Mouse (Mus musculus) embryonic facial prominence, embryonic 12.5 days (tissue): ENCODE results near the gene Gm45140. TPM values are rescaled to one million over a fixed set of nuclear protein-coding genes. Genes with fewer than 3 reads are reported as not detected.
A peak's percentile ranks its signal among the peaks of the same experiment; 100 is the strongest.

ENCODE experiments used
- ATAC-seq: fragments of 200-750 bp; cut with Nextera tagmentation; 2 replicates; pipeline ENCODE4 v1.8.0; 2017; ENCODE audit not compliant: insufficient number of reproducible peaks, insufficient read depth, low FRiP score, low TSS enrichment
- H3K27ac ChIP-seq: fragments of 300-500 bp; sonication (generic); 2 replicates; pipeline ENCODE4 v1.5.1; 2016; ENCODE audit warnings: mild to moderate bottlenecking
- H3K27me3 ChIP-seq: fragments of 300-500 bp; sonication (generic); 2 replicates; pipeline ENCODE4 v1.6.1; 2016; ENCODE audit warnings: mild to moderate bottlenecking, moderate library complexity
- H3K36me3 ChIP-seq: fragments of 300-500 bp; sonication (generic); 2 replicates; pipeline ENCODE4 v1.6.1; 2016; ENCODE audit warnings: mild to moderate bottlenecking
- H3K4me1 ChIP-seq: fragments of 300-500 bp; sonication (generic); 2 replicates; pipeline ENCODE4 v1.6.1; 2016
- H3K4me2 ChIP-seq: fragments of 300-500 bp; sonication (generic); replicated peaks from 2 replicates; pipeline ENCODE4 v1.6.1; 2016; ENCODE audit warnings: mild to moderate bottlenecking, moderate library complexity
- H3K4me3 ChIP-seq: fragments of 300-500 bp; sonication (generic); 2 replicates; pipeline ENCODE4 v1.5.1; 2016; ENCODE audit warnings: mild to moderate bottlenecking
- H3K9ac ChIP-seq: fragments of 300-500 bp; sonication (generic); 2 replicates; pipeline ENCODE4 v1.6.1; 2016; ENCODE audit warnings: mild to moderate bottlenecking, moderate library complexity
- H3K9me3 ChIP-seq: fragments of 300-500 bp; sonication (generic); 2 replicates; pipeline ENCODE4 v1.6.1; 2016; ENCODE audit warnings: mild to moderate bottlenecking, moderate library complexity
- WGBS: fragments of 180-500 bp; shearing (Covaris S2); methylation state at CpG from one replicate; pipeline ENCODE4 v1.1.7; 2016; 5-methylcytosine and 5-hydroxymethylcytosine counted together
- polyA plus RNA-seq: library from polyadenylated mRNA; unstranded; fragments of >200 nt; fragmentation: Nextera tagmentation; extraction: Ambion mirVana; gene quantifications from 2 replicates; pipeline ENCODE4 v1.2.1, GENCODE M21; 2016

The Gm45140 gene
- polyA plus RNA-seq, 1 experiment from 2014 or later = 4.2 TPM

GRCm38 (mm10) chr6:87809144-87809543, 26.5 kb downstream of the Gm45140 start:
- WGBS = 91% methylated on average over 2 of the region's 2 CpGs
- no peaks in the 10 kb centered on the region for H3K27me3 ChIP-seq
- H3K36me3 ChIP-seq = peaks cover 6% of the 10 kb centered on the region; the same call in 1 of the 2 replicates
- H3K4me1 ChIP-seq = peaks cover 9% of the 10 kb centered on the region; the same call in 1 of the 2 replicates
- H3K4me3 ChIP-seq = no peak overlapping the region
- H3K9ac ChIP-seq = no peak overlapping the region
- no peak overlapping the region for H3K27ac ChIP-seq
- no peak for ATAC-seq
- no peaks in the 10 kb centered on the region for H3K9me3 ChIP-seq
- no peak overlapping the region for H3K4me2 ChIP-seq

DNA sequence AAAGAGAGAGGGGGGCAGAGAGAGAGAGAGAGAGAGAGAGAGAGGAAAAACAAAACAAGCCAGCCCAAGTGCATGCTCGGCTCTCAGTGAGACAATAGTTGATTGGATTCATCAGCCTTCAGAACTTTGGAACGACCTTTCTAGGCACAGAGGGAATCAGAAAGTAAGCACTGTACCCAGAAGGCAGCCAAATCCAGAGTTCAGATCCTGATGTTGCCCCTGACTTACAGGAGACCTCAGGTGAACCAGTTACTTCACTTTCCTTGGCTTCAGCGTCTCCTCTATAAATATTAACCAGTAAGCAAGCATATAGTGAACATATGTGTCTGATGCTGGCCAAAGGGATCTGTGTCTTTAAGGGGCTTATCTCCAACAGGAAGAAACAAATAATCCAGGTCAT, 27.1 kb downstream of the Gm45140 start:
- H3K36me3 ChIP-seq = peaks cover 6% of the 10 kb centered on the region; the same call in 1 of the 2 replicates
- WGBS = 66% methylated on average over 3 of the region's 3 CpGs
- no peaks in the 10 kb centered on the region for H3K27me3 ChIP-seq
- no peak overlapping the region for H3K4me3 ChIP-seq
- no peaks in the 10 kb centered on the region for H3K9me3 ChIP-seq
- no peak overlapping the region for H3K4me2 ChIP-seq
- no peak for ATAC-seq
- H3K27ac ChIP-seq = no peak overlapping the region
- H3K9ac ChIP-seq = no peak overlapping the region
- peaks cover 9% of the 10 kb centered on the region; the same call in 1 of the 2 replicates for H3K4me1 ChIP-seq

- no peak for ATAC-seq
- Histone ChIP-seq H3K36me3 (peaks cover 3% of the 10 kb centered on the region; the same call in 1 of the 2 replicates), H3K27me3 (no peaks in the 10 kb centered on the region), H3K27ac (no peak overlapping the region), H3K4me2 (no peak overlapping the region), H3K4me3 (no peak overlapping the region), H3K9me3 (no peaks in the 10 kb centered on the region), H3K9ac (no peak overlapping the region), H3K4me1 (peaks cover 9% of the 10 kb centered on the region; the same call in 1 of the 2 replicates)
- WGBS = 82% methylated on average over 4 of the region's 4 CpGs
Observed at GRCm38 (mm10) chr6:87807735-87808440, 27.7 kb downstream of the Gm45140 start.

GRCm38 (mm10) chr6:87806857-87807256, 28.7 kb downstream of the Gm45140 start:
- Histone ChIP-seq H3K27ac (no peak overlapping the region), H3K36me3 (peaks cover 3% of the 10 kb centered on the region; the same call in 1 of the 2 replicates), H3K4me3 (no peak overlapping the region), H3K27me3 (no peaks in the 10 kb centered on the region), H3K4me2 (no peak overlapping the region), H3K4me1 (0 out of 2 replicates have a peak, but pooled peaks cover 2% of the 10 kb centered on the region), H3K9me3 (no peaks in the 10 kb centered on the region), H3K9ac (no peak overlapping the region)
- no peak for ATAC-seq
- WGBS = 50% methylated on average over 2 of the region's 2 CpGs

- Histone ChIP-seq H3K4me1 (0 out of 2 replicates have a peak, but pooled peaks cover 2% of the 10 kb centered on the region), H3K27me3 (no peaks in the 10 kb centered on the region), H3K4me2 (no peak overlapping the region), H3K27ac (no peak overlapping the region), H3K36me3 (peaks cover 3% of the 10 kb centered on the region; the same call in 1 of the 2 replicates), H3K9ac (no peak overlapping the region), H3K9me3 (no peaks in the 10 kb centered on the region), H3K4me3 (no peak overlapping the region)
- ATAC-seq = no peak
- 86% methylated on average over 2 of the region's 2 CpGs for WGBS
Observed at GRCm38 (mm10) chr6:87806028-87806427, 29.6 kb downstream of the Gm45140 start.

GRCm38 (mm10) chr6:87805448-87805847, 30.1 kb downstream of the Gm45140 start:
- H3K9ac ChIP-seq = no peak overlapping the region
- ATAC-seq = no peak
- no peak overlapping the region for H3K4me3 ChIP-seq
- 0 out of 2 replicates have a peak, but pooled peaks cover 2% of the 10 kb centered on the region for H3K4me1 ChIP-seq
- peaks cover 3% of the 10 kb centered on the region; the same call in 1 of the 2 replicates for H3K36me3 ChIP-seq
- 90% methylated on average over 7 of the region's 7 CpGs for WGBS
- no peaks in the 10 kb centered on the region for H3K9me3 ChIP-seq
- H3K27me3 ChIP-seq = no peaks in the 10 kb centered on the region
- no peak overlapping the region for H3K4me2 ChIP-seq
- H3K27ac ChIP-seq = no peak overlapping the region

- no peaks in the 10 kb centered on the region for H3K27me3 ChIP-seq
- 84% methylated on average over 7 of the region's 7 CpGs for WGBS
Observed at GRCm38 (mm10) chr6:87804886-87805285, 30.7 kb downstream of the Gm45140 start.

DNA sequence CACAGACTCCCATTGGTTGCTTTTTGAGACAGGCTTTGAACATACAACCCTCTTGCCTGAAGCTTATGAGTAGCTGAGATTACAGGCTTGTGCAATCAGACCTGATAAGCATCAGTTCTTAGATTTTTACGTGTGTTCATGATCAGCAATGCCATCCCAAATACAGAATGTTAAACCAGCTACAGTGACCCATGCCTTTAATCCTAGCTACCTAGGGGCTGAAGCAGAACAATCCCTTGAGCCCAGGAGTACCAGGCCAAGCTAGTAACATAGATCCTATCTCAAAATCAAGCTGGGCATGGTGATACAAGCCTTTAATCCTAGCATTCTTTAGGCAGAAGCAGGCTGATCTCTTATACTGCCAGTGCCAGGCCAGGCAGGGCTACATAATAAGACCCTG, 31.6 kb downstream of the Gm45140 start:
- no peak overlapping the region for H3K4me2 ChIP-seq
- ATAC-seq = no peak
- WGBS = 85% methylated on average over 1 of the region's 1 CpGs

More at GRCm38 (mm10) chr6:87804886-87805285, 30.7 kb downstream of the Gm45140 start:
- no peak overlapping the region for H3K4me3 ChIP-seq
- no peak overlapping the region for H3K27ac ChIP-seq
- no peaks in the 10 kb centered on the region for H3K9me3 ChIP-seq
- H3K4me1 ChIP-seq = 0 out of 2 replicates have a peak, but pooled peaks cover 2% of the 10 kb centered on the region
- H3K36me3 ChIP-seq = peaks cover 3% of the 10 kb centered on the region; the same call in 1 of the 2 replicates
- ATAC-seq = no peak
- H3K9ac ChIP-seq = no peak overlapping the region
- H3K4me2 ChIP-seq = no peak overlapping the region

DNA sequence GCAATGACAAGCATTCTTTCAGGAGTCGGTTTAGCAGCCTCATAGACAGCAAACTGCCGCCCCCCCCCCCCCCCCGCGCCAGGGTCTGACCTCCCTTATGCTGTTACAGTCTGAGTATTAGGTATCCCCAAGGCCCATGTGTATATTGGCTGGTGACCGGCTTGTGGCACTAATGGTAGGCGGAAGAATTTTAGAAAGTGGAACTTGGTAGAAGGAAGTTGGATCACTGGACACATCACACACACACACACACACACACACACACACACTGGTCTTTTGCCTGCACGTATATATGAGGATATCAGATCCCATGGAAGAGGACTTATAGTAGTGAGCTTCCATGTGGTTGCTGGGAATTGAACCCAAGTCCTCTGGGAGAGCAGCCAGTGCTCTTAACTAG, 33.1 kb downstream of the Gm45140 start:
- Histone ChIP-seq H3K27me3 (no peaks in the 10 kb centered on the region), H3K9ac (no peak overlapping the region), H3K27ac (no peak overlapping the region), H3K4me2 (no peak overlapping the region), H3K36me3 (no peaks in the 10 kb centered on the region; the same call in 1 of the 2 replicates), H3K4me1 (no peaks in the 10 kb centered on the region), H3K9me3 (no peaks in the 10 kb centered on the region), H3K4me3 (no peak overlapping the region)
- ATAC-seq = no peak
- WGBS = 83% methylated on average over 7 of the region's 7 CpGs

More for the DNA sequence above, 31.6 kb downstream of the Gm45140 start:
- Histone ChIP-seq H3K4me3 (no peak overlapping the region), H3K9ac (no peak overlapping the region), H3K9me3 (no peaks in the 10 kb centered on the region), H3K27ac (no peak overlapping the region), H3K27me3 (no peaks in the 10 kb centered on the region), H3K4me1 (no peaks in the 10 kb centered on the region), H3K36me3 (peaks cover 3% of the 10 kb centered on the region; the same call in 1 of the 2 replicates)

GRCm38 (mm10) chr6:87799576-87799975, 36.0 kb downstream of the Gm45140 start:
- Histone ChIP-seq H3K36me3 (no peaks in the 10 kb centered on the region; the same call in 1 of the 2 replicates), H3K4me3 (no peak overlapping the region), H3K9me3 (no peaks in the 10 kb centered on the region), H3K4me1 (no peaks in the 10 kb centered on the region), H3K9ac (no peak overlapping the region), H3K27ac (no peak overlapping the region), H3K4me2 (no peak overlapping the region), H3K27me3 (no peaks in the 10 kb centered on the region)
- WGBS = 84% methylated on average over 6 of the region's 6 CpGs
- ATAC-seq = no peak

DNA sequence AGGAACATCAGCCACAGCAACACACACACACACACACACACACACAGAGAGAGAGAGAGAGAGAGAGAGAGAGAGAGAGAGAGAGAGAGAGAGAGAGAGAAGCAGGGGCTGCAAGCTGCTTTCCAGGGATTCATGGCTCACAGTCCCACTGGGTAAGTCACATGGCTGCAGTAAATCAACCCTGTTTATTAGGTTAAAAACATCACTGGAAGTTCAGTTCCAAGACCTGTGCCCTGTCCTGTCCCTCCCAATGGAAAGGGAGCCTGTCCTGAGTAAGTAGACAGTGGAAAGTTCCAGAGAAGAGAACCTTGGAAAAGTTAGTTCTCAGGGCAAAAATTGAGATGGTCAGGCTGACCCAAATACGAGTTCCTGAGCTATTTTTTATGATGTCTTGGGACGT, 38.3 kb downstream of the Gm45140 start:
- no peak overlapping the region for H3K27ac ChIP-seq
- H3K9me3 ChIP-seq = no peaks in the 10 kb centered on the region
- 40% methylated on average over 2 of the region's 2 CpGs for WGBS
- H3K27me3 ChIP-seq = no peaks in the 10 kb centered on the region
- H3K4me2 ChIP-seq = no peak overlapping the region
- no peak for ATAC-seq
- H3K36me3 ChIP-seq = peaks cover 3% of the 10 kb centered on the region
- H3K4me1 ChIP-seq = no peaks in the 10 kb centered on the region
- no peak overlapping the region for H3K9ac ChIP-seq
- no peak overlapping the region for H3K4me3 ChIP-seq

DNA sequence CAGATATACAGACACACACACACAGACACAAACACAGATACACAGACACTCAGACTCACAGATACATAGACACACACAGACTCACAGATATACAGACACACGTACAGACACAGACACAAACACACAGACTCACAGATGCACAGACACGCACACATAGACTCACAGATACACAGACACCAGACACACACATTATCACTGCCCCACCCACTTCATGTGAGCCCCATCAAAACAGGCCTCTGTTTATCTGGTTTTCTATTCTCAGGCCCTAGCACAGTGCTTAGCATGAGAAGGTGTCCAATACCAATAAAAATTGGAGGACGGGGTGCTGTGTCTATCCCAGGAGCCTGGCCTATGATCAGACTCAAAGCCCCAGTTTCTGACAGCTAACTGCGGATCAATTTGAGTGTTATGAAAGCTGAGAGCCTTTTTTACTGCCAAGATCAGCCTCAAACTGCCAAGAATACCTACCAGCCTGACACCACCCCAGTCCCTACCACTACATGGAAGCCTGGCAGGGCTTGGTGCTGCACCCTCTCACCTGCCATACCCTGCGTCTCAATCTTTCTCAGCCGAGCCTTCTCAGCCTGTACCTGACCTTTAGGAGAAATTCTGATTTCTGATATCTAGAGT, 39.2 kb downstream of the Gm45140 start:
- 85% methylated on average over 6 of the region's 6 CpGs for WGBS

More for the DNA sequence above, 39.2 kb downstream of the Gm45140 start:
- Histone ChIP-seq H3K36me3 (peaks cover 11% of the 10 kb centered on the region), H3K4me2 (no peak overlapping the region), H3K4me1 (no peaks in the 10 kb centered on the region), H3K9me3 (no peaks in the 10 kb centered on the region), H3K4me3 (no peak overlapping the region), H3K27ac (no peak overlapping the region), H3K9ac (peak overlapping the region; percentile 20; the same call in 1 of the 2 replicates), H3K27me3 (no peaks in the 10 kb centered on the region)
- ATAC-seq = no peak
